Mouse (Mus musculus) testis, postnatal 10 days (tissue): ENCODE results near the gene Gja6.

Source experiments
- DNase-seq: peaks from one replicate; pipeline ENCODE4 v3.0.0; 2021; ENCODE audit warnings: low spot score

Gja6 gene

GRCm38 (mm10) chrX:160906952-160907351, at the start of gene Gja6:
Gene Gja6 (minus strand): TSS chrX:160907052.
- no peak for DNase-seq

DNA sequence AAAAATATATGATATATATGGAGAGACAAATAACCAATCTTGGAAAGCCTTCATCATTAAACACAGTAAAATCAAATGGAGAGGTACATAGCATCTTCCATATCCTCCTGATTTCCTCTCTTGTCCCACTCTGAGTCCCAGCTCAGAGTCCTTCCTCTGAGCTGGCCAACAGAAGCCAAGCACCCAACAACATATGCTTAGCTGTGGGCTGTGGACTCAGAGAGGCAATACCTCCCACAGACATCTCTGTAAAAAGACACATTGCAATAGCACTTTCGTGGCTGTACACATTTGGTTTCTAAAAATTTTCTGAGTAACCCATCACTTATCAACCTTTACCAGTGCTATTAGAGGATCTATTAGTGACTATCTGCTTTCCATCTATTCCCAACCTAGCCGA, 42.7 kb upstream of the Gja6 start:
- no peak for DNase-seq

DNA sequence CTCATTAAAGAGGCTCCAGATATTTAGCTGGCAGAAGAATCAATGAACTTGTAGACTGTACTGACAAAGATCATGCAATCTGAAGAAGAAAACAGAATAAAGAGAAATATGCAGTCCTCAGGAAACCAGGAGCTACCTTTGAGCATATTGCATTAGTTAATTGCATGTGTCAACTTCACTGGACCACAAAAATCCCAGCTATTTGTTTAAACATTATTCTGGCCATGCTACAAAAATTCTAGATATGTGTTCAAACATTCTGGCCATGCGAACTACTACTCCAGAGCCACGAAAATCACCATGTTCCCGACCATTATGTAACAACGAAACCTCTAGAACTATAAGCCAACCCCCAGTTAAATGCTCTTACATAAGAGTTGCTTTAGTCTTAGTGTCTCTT, 37.9 kb upstream of the Gja6 start:
- no peak for DNase-seq

DNA sequence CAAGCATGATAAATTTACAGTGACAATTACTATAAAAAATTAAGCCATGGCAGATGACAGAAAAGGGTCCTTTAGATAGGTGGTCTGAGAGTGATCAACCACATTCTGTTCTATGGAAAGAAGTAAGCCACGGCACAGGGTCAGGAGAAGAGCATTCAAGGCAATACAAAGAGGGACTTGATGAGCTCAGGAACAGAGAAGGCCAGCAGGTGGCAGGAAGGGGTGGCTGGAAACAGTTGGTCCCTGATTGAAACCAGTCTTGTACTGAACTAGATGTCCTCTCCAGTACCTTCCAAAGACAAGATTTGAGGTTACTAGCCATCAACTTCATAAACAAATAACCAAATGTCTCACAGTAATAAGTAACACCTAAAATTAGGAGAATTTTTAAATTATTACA, 28.7 kb upstream of the Gja6 start:
- DNase-seq = no peak

GRCm38 (mm10) chrX:160930656-160931055, 23.8 kb upstream of the Gja6 start:
- no peak for DNase-seq

DNA sequence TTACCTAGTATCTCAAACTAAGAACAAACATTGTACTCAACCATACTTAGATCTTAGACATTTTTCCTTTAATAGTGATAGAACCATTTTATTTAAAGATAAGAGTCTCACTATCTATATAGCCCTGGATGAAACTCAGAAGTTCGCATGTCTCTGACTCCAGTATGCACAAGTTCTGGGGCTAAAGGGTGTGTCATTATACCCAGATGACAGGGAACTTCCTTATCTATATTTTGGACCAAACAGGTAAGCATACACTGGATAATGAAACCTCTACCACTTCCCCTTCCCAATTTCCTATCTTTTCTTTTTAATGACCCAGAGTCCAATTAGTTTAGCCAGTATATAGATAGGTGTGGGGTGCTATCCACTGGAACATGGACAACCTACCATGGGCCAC, 22.0 kb upstream of the Gja6 start:
- no peak for DNase-seq

- no peak for DNase-seq
These were observed 12.3 kb upstream of the Gja6 start for GRCm38 (mm10) chrX:160919022-160919637.

- DNase-seq = no peak
These were observed 375 bp downstream of the Gja6 start for GRCm38 (mm10) chrX:160906477-160906876.

GRCm38 (mm10) chrX:160905913-160906312, 939 bp downstream of the Gja6 start:
- no peak for DNase-seq

DNA sequence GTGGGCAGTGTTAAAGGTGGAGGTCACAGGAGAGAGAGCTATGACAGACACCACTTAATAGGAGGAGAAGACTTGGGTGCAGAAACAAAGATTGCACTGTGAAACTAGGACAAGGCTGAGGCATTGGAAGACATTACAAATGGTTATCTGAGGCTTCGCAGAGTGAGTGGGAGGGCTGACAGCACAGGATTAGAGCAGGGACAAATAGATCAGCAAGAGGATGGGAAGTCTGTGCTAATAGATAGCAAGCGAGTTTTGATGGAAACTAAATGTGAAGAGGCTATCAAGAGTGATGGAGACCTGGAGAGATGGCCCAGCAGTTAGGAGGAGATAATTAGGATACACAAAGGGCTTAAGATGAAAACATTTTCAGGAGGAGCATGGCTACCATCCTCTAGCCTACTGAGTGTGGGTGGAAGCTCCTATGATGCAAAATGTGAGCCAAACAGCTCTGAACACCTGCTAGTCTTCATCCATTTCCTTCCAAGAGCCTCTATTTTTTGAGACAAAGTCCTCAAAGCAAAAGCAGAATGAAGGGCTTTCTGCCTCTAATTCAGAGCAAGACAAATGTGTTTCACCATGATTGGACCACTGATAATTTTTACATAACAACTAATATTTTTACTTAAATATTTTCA, 1.7 kb downstream of the Gja6 start:
- no peak for DNase-seq

DNA sequence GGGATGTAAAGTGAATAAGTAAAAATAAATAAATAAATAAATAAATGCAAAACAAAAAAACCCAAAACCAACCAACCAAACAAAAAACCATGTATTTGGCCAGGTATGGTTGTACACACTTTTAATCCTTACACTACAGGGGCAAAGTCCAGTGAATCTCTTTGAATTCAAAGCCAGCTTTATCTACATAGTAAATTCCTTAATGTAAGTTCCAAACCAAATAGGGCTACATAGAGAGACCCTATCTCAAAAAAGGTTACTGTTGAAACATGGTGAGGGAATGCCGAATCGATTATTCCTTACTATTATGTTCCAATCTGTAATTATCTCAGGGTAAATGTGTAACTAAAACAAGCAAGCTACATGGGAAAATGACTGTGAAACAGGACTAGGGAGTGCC, 5.7 kb downstream of the Gja6 start:
- no peak for DNase-seq

DNA sequence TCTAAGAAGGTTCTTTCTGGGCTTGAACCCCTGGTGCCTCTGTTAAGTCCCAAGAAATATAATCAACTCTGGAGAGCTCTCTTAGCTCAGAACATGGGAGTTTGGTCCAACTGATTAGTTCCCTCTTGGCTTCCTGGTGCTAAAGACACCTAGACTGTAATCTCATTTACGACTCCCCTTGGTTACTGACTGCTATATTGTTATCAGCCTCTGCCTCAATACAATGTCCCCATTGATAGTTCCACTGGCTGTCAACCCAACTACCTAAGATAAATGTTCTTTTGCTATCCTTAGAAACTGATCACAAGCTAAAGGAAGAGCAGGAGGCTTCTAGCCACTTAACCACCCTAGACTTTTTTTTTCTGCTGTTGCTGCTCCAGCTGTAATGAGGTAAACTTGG, 14.8 kb downstream of the Gja6 start:
- no peak for DNase-seq

GRCm38 (mm10) chrX:160886301-160886700, 20.6 kb downstream of the Gja6 start:
- no peak for DNase-seq

DNA sequence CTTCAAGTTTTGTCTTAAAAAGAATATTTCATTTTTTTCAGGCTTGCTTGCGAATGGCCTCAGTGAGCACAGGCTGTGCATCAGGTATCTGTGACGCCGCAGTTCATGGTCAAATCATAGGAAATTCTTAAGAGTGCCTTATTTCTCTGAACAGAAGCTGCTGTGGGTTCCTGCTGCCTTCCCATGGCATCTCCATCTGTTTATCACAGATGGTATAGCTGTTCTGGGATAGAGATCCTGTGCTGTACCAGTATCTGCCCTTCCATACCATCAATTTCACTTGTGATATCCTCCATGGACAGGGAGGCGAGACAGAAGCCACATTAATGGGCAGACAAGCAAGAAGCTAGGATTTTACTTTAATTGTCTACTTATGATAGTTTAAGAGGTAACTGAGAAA, 40.3 kb downstream of the Gja6 start:
- DNase-seq = no peak

DNA sequence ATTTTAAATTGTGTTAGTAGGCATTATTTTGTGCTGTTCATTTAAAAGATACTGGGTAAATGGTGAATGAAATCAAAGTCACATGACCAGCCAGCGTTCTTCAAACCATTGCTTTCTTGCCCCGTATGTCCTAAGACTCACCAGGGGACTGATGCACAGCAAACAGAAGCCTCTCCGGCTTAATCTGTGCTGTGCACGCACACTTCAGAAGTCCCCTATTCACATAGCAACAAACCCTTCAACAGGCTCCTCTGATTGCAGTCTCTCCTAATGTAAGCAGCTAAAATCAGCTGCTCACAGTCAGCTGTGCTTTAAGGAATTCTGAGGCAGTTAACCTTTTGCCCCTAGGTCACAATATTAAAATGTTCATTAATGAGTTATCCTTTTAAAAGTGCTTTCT, 41.8 kb downstream of the Gja6 start:
- DNase-seq = no peak

GRCm38 (mm10) chrX:160863689-160864383, 43.0 kb downstream of the Gja6 start:
- no peak for DNase-seq
